Mouse (Mus musculus): ENCODE data around the gene Hck. TPM values are rescaled to one million over a fixed set of nuclear protein-coding genes. Genes with fewer than 3 reads are reported as not detected.

The Hck gene
- polyA plus RNA-seq (2011; ENCODE audit: insufficient read depth, insufficient read length, low read depth, missing spikeins), result 2.4 TPM in 2 replicates

DNA sequence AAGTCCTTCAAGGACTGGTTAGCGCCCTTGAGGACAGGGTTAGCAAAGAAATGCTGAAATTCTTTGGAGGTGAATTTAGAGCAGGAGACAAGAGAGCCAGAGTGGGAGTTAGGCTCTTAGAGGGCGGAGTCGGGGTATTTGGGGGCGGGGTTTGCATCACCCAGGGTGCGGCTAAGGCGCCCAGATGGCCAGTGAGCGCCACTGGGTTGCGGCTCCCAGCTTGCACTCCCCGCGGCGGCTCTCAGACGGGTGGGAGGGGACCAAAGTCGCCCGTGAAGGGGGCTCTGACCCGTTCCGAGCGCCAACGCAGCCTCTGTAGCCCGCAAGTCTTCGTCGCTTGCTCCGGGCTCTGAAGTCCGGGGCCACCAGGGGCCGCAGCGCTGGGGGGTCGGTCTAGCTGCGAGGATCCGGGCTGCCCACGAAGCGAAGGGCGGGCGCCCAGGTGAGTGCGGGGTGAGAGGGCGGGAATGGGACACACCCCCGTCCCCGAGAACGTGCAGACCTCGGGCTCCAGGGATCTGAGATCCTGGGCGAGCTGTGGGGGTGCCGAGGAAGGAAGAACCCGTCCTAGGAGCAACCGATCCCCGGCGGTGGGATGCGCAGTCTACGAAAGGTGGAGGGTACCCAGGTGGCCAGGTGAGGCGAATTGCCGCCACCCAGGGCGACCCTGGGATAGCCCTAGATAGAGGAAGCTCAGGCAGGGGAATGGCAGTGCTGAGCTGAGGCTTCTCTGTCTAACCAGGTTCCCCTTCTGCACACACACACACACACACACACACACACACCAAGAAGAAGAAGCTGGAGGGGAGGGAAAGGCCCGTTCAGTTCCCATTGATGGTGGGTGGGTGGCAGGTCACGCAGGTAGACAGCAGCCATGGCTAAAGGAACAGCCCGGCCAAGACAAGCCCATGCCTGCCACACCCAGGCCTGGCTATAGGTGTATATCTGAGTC is at the start of gene Hck:
Gene Hck, plus strand, starts transcription at position 156 of the 952 bp plus-strand sequence.
- TF ChIP-seq POLR2A (IDR thresholded peaks at IDR 0.05; ENCODE audit: insufficient read depth, low read length), result no peak
- TF ChIP-seq CTCF (IDR thresholded peaks at IDR 0.05; ENCODE audit: low read depth, low read length), result no peak
- TF ChIP-seq EP300 (IDR thresholded peaks at IDR 0.05; ENCODE audit: insufficient read depth, low read depth, low read length), result no peak
- peak within 1 kb of the TSS; percentile 80 for H3K27ac ChIP-seq (ENCODE audit: insufficient read depth, low read length)
- peak within 1 kb of the TSS; percentile 57 for H3K9ac ChIP-seq (ENCODE audit: low read depth, poor library complexity, severe bottlenecking)

DNA sequence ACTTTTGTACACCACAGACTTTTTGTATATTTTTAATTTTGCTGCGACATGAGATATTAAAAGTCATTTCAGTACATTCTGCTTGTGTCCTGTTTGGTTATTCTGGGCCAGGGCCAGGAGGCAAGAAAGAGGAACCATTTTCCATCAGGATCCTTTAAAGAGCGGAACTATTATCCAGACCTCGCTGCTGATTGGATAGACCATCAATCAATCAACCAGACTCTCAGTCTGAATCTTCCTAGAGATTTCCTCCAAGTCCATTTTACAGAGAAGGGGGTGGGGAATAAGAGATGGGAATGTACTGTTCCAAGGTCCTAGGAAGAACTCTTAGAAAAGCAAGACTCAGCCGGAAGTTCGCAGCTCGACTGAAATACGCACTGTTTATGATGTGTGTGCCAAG is 48.1 kb upstream of the Hck start:
- TF ChIP-seq POLR2A (IDR thresholded peaks at IDR 0.05; ENCODE audit: insufficient read depth, low read length), result no peak
- TF ChIP-seq EP300 (IDR thresholded peaks at IDR 0.05; ENCODE audit: insufficient read depth, low read depth, low read length), result no peak
- TF ChIP-seq CTCF (IDR thresholded peaks at IDR 0.05; ENCODE audit: low read depth, low read length), result no peak
- no peak overlapping the region for H3K27ac ChIP-seq (ENCODE audit: insufficient read depth, low read length)
- H3K27me3 ChIP-seq (ENCODE audit: control insufficient read depth, insufficient read depth, low read length, poor library complexity, severe bottlenecking), result no peaks in the 10 kb centered on the region

More for the DNA sequence above, at the start of gene Hck:
- H3K36me3 ChIP-seq (ENCODE audit: control insufficient read depth, insufficient read depth, low read length, poor library complexity, severe bottlenecking), result no peaks in the 10 kb centered on the region
- peak within 1 kb of the TSS; percentile 61 for H3K4me3 ChIP-seq (ENCODE audit: low read depth, low read length)
- no peaks in the 10 kb centered on the region for H3K9me3 ChIP-seq (replicated peaks; ENCODE audit: control insufficient read depth, insufficient read depth, low read length, poor library complexity, severe bottlenecking)
- H3K27me3 ChIP-seq (ENCODE audit: control insufficient read depth, insufficient read depth, low read length, poor library complexity, severe bottlenecking), result no peaks in the 10 kb centered on the region
- no peaks in the 10 kb centered on the region for H3K4me1 ChIP-seq (ENCODE audit: control insufficient read depth, insufficient read depth, low read length)

DNA sequence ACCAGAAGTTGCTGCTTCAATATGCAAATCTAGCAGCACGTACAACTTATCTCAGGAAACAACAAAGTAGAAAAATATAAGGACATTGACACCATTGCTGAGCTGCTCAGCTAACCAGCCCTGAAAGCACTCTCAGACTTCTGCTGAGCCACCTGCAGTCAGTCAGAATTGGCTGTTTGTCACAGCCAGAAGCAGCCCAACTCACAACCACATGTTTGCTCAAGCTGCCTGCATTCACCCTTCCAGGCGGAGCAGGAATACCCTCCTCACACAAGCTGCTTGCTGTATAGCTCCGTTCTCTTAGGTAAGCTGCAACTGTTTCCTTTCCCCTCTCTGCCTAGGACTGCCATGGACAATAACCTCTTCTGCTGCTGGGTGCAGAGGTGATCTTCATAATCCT is 44.9 kb upstream of the Hck start:
- Histone ChIP-seq H3K4me3 (ENCODE audit: low read depth, low read length) (no peak overlapping the region), H3K27me3 (ENCODE audit: control insufficient read depth, insufficient read depth, low read length, poor library complexity, severe bottlenecking) (no peaks in the 10 kb centered on the region), H3K27ac (ENCODE audit: insufficient read depth, low read length) (no peak overlapping the region), H3K9ac (ENCODE audit: low read depth, poor library complexity, severe bottlenecking) (no peak overlapping the region), H3K9me3 (replicated peaks; ENCODE audit: control insufficient read depth, insufficient read depth, low read length, poor library complexity, severe bottlenecking) (no peaks in the 10 kb centered on the region), H3K36me3 (ENCODE audit: control insufficient read depth, insufficient read depth, low read length, poor library complexity, severe bottlenecking) (no peaks in the 10 kb centered on the region), H3K4me1 (ENCODE audit: control insufficient read depth, insufficient read depth, low read length) (peaks cover 2% of the 10 kb centered on the region)
- TF ChIP-seq POLR2A (IDR thresholded peaks at IDR 0.05; ENCODE audit: insufficient read depth, low read length), result no peak
- no peak for TF ChIP-seq CTCF (IDR thresholded peaks at IDR 0.05; ENCODE audit: low read depth, low read length)

More for the DNA sequence above, 48.1 kb upstream of the Hck start:
- no peaks in the 10 kb centered on the region for H3K4me1 ChIP-seq (ENCODE audit: control insufficient read depth, insufficient read depth, low read length)
- H3K9me3 ChIP-seq (replicated peaks; ENCODE audit: control insufficient read depth, insufficient read depth, low read length, poor library complexity, severe bottlenecking), result no peaks in the 10 kb centered on the region
- no peak overlapping the region for H3K9ac ChIP-seq (ENCODE audit: low read depth, poor library complexity, severe bottlenecking)
- H3K36me3 ChIP-seq (ENCODE audit: control insufficient read depth, insufficient read depth, low read length, poor library complexity, severe bottlenecking), result no peaks in the 10 kb centered on the region
- H3K4me3 ChIP-seq (ENCODE audit: low read depth, low read length), result no peak overlapping the region

DNA sequence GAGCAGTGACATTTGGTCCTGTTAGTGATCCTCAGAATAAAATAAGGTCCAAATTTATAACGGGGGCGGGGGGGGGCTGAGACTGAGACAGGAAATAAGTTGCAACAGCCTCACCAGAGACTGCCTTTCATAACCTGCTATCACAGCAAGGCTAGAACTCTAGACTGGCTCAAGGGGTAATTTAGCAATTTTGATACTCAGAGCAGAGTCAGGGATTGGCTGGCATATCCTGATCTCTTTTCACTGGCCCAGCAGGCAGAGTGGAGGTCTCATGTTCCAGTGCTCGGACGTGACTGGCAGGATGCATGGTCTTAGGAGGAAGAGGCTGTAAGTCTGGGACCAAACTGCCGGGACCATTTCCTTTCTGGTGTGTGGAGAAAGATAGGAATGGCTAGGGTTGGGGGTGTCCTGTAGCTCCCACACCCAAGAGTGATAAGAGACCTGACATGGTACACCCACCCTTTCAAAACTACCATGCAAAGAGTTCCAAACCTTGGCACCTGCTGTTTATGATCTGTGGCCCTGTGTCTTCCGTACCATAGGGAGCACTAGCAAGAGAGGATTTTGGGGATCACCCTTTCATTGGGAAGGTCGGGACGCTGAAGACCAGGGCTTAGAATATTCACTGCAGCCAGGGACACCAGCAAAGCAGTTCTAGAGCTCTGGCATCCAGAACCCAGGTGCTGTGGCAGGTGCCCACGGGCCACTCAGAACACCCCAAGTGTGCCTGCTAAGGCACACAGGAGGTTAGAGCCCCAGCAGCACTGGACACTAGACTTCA is 43.9 kb upstream of the Hck start:
- TF ChIP-seq POLR2A (IDR thresholded peaks at IDR 0.05; ENCODE audit: insufficient read depth, low read length) (no peak), CTCF (IDR thresholded peaks at IDR 0.05; ENCODE audit: low read depth, low read length) (no peak), EP300 (IDR thresholded peaks at IDR 0.05; ENCODE audit: insufficient read depth, low read depth, low read length) (no peak)
- H3K9me3 ChIP-seq (replicated peaks; ENCODE audit: control insufficient read depth, insufficient read depth, low read length, poor library complexity, severe bottlenecking), result no peaks in the 10 kb centered on the region
- no peak overlapping the region for H3K4me3 ChIP-seq (ENCODE audit: low read depth, low read length)
- no peak overlapping the region for H3K9ac ChIP-seq (ENCODE audit: low read depth, poor library complexity, severe bottlenecking)
- H3K36me3 ChIP-seq (ENCODE audit: control insufficient read depth, insufficient read depth, low read length, poor library complexity, severe bottlenecking), result no peaks in the 10 kb centered on the region
- H3K4me1 ChIP-seq (ENCODE audit: control insufficient read depth, insufficient read depth, low read length), result peaks cover 2% of the 10 kb centered on the region
- no peaks in the 10 kb centered on the region for H3K27me3 ChIP-seq (ENCODE audit: control insufficient read depth, insufficient read depth, low read length, poor library complexity, severe bottlenecking)
- H3K27ac ChIP-seq (ENCODE audit: insufficient read depth, low read length), result no peak overlapping the region

DNA sequence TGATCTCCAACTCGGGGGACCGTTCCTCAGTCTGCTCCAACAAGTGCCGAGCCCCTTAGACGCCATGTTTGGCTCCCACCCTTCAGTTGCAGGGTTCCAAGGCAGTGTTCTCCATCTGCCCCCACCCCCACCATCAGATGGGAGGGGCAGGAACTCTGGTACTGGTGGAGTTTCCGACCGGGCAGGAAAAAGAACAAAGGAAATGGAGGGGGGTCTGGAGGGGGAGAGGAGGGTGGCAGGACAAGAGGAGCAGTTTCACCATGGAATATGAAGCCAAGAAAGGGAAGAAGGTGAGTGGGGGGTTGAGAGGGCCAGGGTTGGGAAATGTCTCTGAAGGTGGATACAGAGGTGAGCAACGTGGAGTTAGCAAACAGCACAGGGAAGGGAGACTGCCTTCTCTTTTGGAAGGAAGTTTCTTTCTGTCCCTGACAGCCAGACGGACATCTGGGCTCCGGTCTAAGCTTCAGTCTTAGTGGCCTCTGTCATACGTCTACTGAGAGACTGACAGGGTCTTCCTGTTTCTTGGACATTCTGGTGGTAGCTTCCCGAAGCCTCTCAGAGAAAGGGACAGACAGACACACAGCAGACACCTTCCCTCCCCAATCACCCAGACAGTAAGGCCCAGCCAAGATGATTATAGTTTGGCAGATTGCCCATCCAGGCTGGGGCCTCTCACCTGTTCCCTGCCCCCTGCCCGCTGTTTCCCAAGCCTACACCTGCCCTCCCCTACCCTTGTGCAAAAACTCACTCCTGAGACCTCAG is 42.3 kb upstream of the Hck start, which contains the start of gene Ccm2l:
Gene Ccm2l, plus strand, starts transcription at position 209 of the 762 bp plus-strand sequence.
- Histone ChIP-seq H3K27me3 (ENCODE audit: control insufficient read depth, insufficient read depth, low read length, poor library complexity, severe bottlenecking) (no peaks in the 10 kb centered on the region), H3K27ac (ENCODE audit: insufficient read depth, low read length) (no peak within 1 kb of the TSS), H3K9me3 (replicated peaks; ENCODE audit: control insufficient read depth, insufficient read depth, low read length, poor library complexity, severe bottlenecking) (no peaks in the 10 kb centered on the region), H3K36me3 (ENCODE audit: control insufficient read depth, insufficient read depth, low read length, poor library complexity, severe bottlenecking) (no peaks in the 10 kb centered on the region), H3K4me3 (ENCODE audit: low read depth, low read length) (no peak within 1 kb of the TSS), H3K4me1 (ENCODE audit: control insufficient read depth, insufficient read depth, low read length) (peaks cover 2% of the 10 kb centered on the region), H3K9ac (ENCODE audit: low read depth, poor library complexity, severe bottlenecking) (no peak within 1 kb of the TSS)
- TF ChIP-seq CTCF (IDR thresholded peaks at IDR 0.05; ENCODE audit: low read depth, low read length), result no peak
- TF ChIP-seq POLR2A (IDR thresholded peaks at IDR 0.05; ENCODE audit: insufficient read depth, low read length), result no peak
- no peak for TF ChIP-seq EP300 (IDR thresholded peaks at IDR 0.05; ENCODE audit: insufficient read depth, low read depth, low read length)
